Mouse (Mus musculus) spleen, postnatal 4 days (tissue): Measurements from ENCODE around the gene Eef2k.
A peak's percentile ranks its signal among the peaks of the same experiment; 100 is the strongest.

Source experiments
- DNase-seq, 2 experiments: peaks; one replicate each; pipeline ENCODE4 v3.0.0; 2022; ENCODE audit warnings: low spot score in 2 of 2

Eef2k gene

GRCm38 (mm10) chr7:120844689-120845088 lies 2.1 kb downstream of the Eef2k start:
- no peak for DNase-seq

GRCm38 (mm10) chr7:120848831-120849512 lies 6.3 kb downstream of the Eef2k start:
- DNase-seq, result no peak

- no peak for DNase-seq
Measured at GRCm38 (mm10) chr7:120850165-120850564, 7.5 kb downstream of the Eef2k start.

GRCm38 (mm10) chr7:120859854-120860253 lies 17.2 kb downstream of the Eef2k start:
- DNase-seq, result no peak

- DNase-seq, result no peak
Measured at GRCm38 (mm10) chr7:120860799-120861487, 18.3 kb downstream of the Eef2k start.

- peak; percentile 73 to 79 for DNase-seq
Measured at GRCm38 (mm10) chr7:120861488-120862047, 18.9 kb downstream of the Eef2k start.

GRCm38 (mm10) chr7:120862196-120862595 lies 19.6 kb downstream of the Eef2k start:
- DNase-seq, result no peak

- no peak for DNase-seq
Measured at GRCm38 (mm10) chr7:120862626-120863025, 20.0 kb downstream of the Eef2k start.

GRCm38 (mm10) chr7:120863476-120863875 lies 20.8 kb downstream of the Eef2k start:
- no peak for DNase-seq

- DNase-seq, result peak; percentile 82 to 88
Measured at GRCm38 (mm10) chr7:120865100-120865499, 22.5 kb downstream of the Eef2k start.

- DNase-seq, result peak; percentile 76 to 80
Measured at GRCm38 (mm10) chr7:120865832-120866231, 23.2 kb downstream of the Eef2k start.

GRCm38 (mm10) chr7:120866684-120867083 lies 24.1 kb downstream of the Eef2k start:
- no peak for DNase-seq

- DNase-seq, result no peak
Measured at GRCm38 (mm10) chr7:120867720-120868119, 25.1 kb downstream of the Eef2k start.

GRCm38 (mm10) chr7:120869883-120870282 lies 27.3 kb downstream of the Eef2k start:
- no peak for DNase-seq

GRCm38 (mm10) chr7:120870431-120871008 lies 27.9 kb downstream of the Eef2k start:
- no peak for DNase-seq

GRCm38 (mm10) chr7:120873083-120873482 lies 30.5 kb downstream of the Eef2k start:
- DNase-seq, result no peak

- DNase-seq, result no peak
Measured at GRCm38 (mm10) chr7:120874021-120874420, 31.4 kb downstream of the Eef2k start.

GRCm38 (mm10) chr7:120874764-120875539 lies 32.3 kb downstream of the Eef2k start:
- DNase-seq, result peak; percentile 76 to 79

GRCm38 (mm10) chr7:120875540-120876388 lies 33.1 kb downstream of the Eef2k start:
- no peak for DNase-seq

GRCm38 (mm10) chr7:120878271-120878670 lies 35.6 kb downstream of the Eef2k start:
- DNase-seq, result no peak

- DNase-seq, result no peak
Measured at GRCm38 (mm10) chr7:120879972-120880371, 37.3 kb downstream of the Eef2k start.
